Mouse (Mus musculus): Measurements from ENCODE around the gene Apoc1. TPM values are rescaled to one million over a fixed set of nuclear protein-coding genes. Genes with fewer than 3 reads are reported as not detected.
A peak's percentile ranks its signal among the peaks of the same experiment; 100 is the strongest.

The Apoc1 gene
- polyA plus RNA-seq, 1 experiment, result 1.3 TPM

DNA sequence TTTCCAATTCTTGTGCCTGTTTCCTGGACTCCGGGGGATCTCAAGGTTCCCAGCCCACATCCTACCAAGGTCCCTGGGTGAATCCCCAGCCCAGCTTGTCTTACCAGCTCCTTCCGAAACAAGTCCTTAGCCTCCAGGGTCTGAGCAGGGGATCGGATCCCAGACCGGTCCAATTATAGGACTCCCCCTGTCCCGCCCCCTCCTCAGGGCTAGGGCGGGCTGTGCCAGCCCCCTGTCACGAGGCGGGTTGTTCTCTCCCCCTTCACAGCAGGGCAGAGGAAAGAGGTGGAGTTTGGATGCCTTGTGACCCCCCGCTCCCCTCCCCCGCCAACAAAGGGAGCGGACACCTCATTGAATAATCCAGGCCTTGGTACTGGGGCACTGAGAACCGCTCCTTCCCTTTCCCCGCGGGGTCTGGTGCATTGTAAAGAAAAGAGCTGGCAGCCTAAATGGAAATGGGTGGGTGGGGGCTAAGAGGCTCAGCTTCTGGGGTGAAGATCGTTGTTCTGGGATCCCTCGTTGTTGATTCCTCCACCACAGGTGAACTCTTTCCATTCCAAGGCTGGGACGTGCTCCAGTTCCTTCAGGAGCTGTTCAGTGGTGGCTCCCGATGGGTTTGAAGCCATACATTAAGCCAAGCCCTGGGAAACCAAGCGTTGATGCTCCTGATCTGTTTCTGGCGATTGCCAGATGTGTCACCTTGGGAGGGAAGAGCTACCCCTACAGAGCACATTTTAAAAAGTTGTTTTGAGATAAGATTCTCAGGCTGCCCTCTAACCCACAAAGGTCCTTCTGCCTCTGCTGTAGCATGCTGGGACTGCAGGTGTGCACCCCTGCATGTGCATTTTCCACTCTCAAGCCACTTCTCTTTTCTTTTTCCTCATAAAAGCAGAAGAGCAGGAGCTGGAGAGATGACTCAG is 6.7 kb upstream of the Apoc1 start, which contains the start of gene Apoe:
Apoe (minus strand) TSS at position 282 of the 920 bp plus-strand sequence.
- Histone ChIP-seq H3K4me1 (ENCODE audit: control insufficient read depth, insufficient read depth, low read length) (peaks cover 4% of the 10 kb centered on the region; the same call in 1 of the 2 replicates), H3K27ac (ENCODE audit: insufficient read depth, low read length) (peak within 1 kb of the TSS; percentile 62; the same call in 1 of the 2 replicates), H3K4me3 (ENCODE audit: insufficient read depth, low read length) (peak within 1 kb of the TSS; percentile 28)
- TF ChIP-seq POLR2A (IDR thresholded peaks at IDR 0.05; ENCODE audit: extremely low read depth, insufficient read depth, low read length) (peak; percentile 83), CTCF (IDR thresholded peaks at IDR 0.05; ENCODE audit: extremely low read depth, insufficient read depth, low read length) (no peak)

DNA sequence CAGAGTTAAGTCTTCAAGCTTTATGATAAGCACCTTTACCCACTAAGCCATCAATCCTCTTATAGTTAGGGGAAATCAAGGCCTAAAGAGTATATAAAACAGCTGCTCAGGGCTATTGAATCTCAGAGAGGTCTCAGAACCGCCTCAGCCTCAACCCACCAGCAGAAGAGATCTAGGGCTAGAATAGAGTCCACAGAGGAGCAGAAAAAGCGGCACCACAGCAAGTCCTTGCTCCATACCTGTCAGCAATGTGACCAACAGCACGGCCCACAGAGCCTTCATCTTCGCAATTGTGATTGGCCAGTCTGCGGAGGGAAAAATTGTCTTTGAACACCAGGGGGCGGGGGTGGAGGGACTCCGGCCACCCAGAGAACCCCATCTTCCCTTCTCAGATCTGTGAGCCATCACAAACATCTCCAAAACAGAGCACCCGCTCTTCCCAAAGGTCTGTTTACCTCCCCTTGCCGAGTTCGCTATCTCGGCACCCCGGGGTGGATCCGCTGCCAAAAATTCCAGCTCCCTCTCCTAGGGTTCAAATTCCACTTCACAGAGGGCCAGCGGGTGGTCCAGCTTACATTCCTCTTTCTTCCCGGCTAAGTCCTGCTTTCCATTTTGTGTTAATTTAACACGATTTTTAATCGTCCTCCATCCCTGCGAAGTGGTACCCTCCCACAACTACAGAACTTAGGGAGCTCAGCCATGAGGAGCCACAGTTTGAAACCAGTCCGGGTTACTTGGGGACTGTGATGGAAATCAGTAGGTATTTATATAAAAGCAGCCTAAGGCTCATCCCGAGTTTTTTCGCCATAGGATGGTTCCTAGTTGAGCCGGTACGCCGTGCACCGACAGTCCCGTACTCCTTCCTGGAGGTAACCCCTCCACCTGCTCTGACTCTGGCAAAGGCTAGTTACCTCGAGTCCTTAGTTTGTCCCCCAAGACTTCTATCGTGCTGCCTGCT is 5.8 kb upstream of the Apoc1 start:
- TF ChIP-seq POLR2A (IDR thresholded peaks at IDR 0.05; ENCODE audit: extremely low read depth, insufficient read depth, low read length), result 0 out of 2 replicates have a peak, but pooled peaks have one; percentile 20
- TF ChIP-seq CTCF (IDR thresholded peaks at IDR 0.05; ENCODE audit: extremely low read depth, insufficient read depth, low read length), result no peak
- peaks cover 4% of the 10 kb centered on the region; the same call in 1 of the 2 replicates for H3K4me1 ChIP-seq (ENCODE audit: control insufficient read depth, insufficient read depth, low read length)
- H3K4me3 ChIP-seq (ENCODE audit: insufficient read depth, low read length), result peak overlapping the region; percentile 28
- H3K27ac ChIP-seq (ENCODE audit: insufficient read depth, low read length), result 0 out of 2 replicates have a peak overlapping the region, but pooled peaks have one; percentile 9

DNA sequence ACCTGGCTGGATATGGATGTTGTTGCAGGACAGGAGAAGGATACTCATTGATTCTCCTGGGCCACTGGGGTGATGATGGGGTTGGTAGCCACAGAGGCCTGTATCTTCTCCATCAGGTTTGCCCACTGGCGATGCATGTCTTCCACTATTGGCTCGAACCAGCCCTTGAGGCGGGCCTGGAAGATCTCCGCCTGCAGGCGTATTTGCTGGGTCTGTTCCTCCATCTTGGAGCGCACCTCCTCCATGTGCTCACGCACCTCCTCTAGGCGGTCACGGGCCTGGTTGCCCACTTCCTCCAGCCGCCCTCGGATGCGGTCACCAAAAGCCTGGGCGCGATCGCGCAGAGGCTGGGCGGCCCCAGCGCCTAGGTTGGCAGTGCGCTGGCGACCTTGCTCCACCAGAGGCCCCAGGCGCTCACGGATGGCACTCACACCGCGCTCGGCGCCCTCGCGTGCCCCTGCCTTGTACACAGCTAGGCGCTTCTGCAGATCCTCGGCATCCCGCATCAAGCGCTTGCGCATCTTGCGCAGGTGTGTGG is 3.9 kb upstream of the Apoc1 start:
- H3K4me1 ChIP-seq (ENCODE audit: control insufficient read depth, insufficient read depth, low read length), result peaks cover 4% of the 10 kb centered on the region; the same call in 1 of the 2 replicates
- H3K27ac ChIP-seq (ENCODE audit: insufficient read depth, low read length), result no peak overlapping the region
- peak overlapping the region; percentile 28; the same call in 1 of the 2 replicates for H3K4me3 ChIP-seq (ENCODE audit: insufficient read depth, low read length)
- no peak for TF ChIP-seq CTCF (IDR thresholded peaks at IDR 0.05; ENCODE audit: extremely low read depth, insufficient read depth, low read length)
- TF ChIP-seq POLR2A (IDR thresholded peaks at IDR 0.05; ENCODE audit: extremely low read depth, insufficient read depth, low read length), result no peak

DNA sequence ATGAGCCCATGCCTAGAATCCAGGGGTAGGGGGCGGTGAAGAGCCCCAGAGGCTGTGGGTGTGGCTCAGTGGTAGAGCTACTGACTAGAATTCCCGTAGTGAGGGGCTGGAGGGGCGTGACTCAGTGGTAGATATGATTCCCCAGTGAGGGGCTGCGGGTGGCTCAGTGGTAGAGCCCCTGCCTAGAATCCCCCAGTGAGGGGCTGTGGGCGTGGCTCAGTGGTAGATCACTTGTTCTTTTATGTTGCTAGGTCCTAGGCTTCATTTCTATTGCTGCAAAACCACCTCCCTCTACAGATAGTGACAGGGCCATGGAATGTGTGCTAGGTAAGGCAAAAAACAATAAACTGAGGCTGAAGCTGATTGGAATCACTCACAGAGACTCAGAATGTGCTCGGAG is 3.4 kb upstream of the Apoc1 start:
- H3K27ac ChIP-seq (ENCODE audit: insufficient read depth, low read length), result no peak overlapping the region
- H3K4me3 ChIP-seq (ENCODE audit: insufficient read depth, low read length), result peak overlapping the region; percentile 28; the same call in 1 of the 2 replicates
- peaks cover 4% of the 10 kb centered on the region; the same call in 1 of the 2 replicates for H3K4me1 ChIP-seq (ENCODE audit: control insufficient read depth, insufficient read depth, low read length)
- no peak for TF ChIP-seq POLR2A (IDR thresholded peaks at IDR 0.05; ENCODE audit: extremely low read depth, insufficient read depth, low read length)
- no peak for TF ChIP-seq CTCF (IDR thresholded peaks at IDR 0.05; ENCODE audit: extremely low read depth, insufficient read depth, low read length)

DNA sequence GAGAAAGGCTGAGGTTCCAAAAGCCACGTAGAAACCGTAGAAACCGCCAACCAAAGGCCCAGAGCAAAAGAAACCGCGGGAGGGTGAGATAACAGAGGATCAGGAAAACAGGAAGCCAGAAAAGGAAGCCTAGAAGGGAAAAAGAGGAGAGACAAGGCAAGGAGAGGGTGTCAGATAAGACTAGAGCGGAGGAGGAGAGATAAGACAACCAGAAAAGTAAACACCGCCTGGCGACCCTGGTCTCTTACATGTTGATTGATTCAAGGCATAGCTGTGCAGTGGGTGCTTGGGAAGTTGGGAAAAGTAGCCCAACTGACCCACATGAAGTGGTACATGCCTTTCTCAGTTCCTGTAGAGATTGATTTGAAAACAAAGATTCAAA is 2.7 kb upstream of the Apoc1 start:
- Histone ChIP-seq H3K4me1 (ENCODE audit: control insufficient read depth, insufficient read depth, low read length) (peaks cover 4% of the 10 kb centered on the region; the same call in 1 of the 2 replicates), H3K27ac (ENCODE audit: insufficient read depth, low read length) (no peak overlapping the region), H3K4me3 (ENCODE audit: insufficient read depth, low read length) (no peak overlapping the region)
- TF ChIP-seq CTCF (IDR thresholded peaks at IDR 0.05; ENCODE audit: extremely low read depth, insufficient read depth, low read length) (no peak), POLR2A (IDR thresholded peaks at IDR 0.05; ENCODE audit: extremely low read depth, insufficient read depth, low read length) (no peak)

DNA sequence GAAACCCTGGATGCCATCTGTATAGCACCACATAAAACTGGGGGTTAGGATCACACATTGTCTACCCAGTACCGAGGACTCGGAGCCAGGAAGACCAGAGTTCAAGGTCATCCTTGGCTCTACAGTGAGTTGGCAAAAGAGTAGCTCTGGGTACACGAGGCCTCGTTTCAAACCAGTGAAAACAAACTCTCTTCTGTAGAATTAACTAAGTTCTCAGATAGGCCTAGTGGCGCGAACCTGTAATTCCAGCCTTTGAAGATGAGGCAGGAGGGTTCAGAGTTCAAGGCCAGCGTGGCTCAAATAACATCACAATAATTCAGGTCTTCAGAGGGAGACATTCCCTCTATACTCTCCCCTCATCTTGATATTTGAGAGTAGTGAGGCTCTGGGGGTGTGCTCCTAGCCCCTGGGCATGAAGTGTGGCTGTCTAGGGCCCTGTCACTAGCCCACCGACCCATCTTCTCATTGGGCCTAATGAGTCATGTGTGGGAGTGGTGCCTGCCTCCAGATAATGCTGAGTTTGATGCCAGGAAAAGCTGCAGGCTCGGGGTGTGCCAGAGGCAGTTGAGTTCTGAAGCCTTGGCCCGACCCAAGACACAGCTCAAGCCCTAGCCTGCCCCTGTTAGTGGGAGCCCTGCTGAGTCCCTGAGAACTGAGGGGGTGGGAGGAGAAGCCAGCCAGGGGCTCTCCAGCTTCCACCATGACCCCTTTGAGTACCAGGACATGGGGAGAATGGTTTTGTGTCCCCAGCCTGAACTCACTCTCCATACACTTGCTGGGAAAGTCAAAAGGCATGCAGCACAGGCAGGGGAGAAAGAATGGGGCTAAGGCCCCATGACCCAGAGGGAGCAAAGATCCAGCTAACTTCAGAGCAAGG is 2.1 kb upstream of the Apoc1 start:
- H3K27ac ChIP-seq (ENCODE audit: insufficient read depth, low read length), result peak overlapping the region; percentile 57; the same call in 1 of the 2 replicates
- no peak overlapping the region for H3K4me3 ChIP-seq (ENCODE audit: insufficient read depth, low read length)
- H3K4me1 ChIP-seq (ENCODE audit: control insufficient read depth, insufficient read depth, low read length), result peaks cover 4% of the 10 kb centered on the region; the same call in 1 of the 2 replicates
- TF ChIP-seq POLR2A (IDR thresholded peaks at IDR 0.05; ENCODE audit: extremely low read depth, insufficient read depth, low read length), result no peak
- TF ChIP-seq CTCF (IDR thresholded peaks at IDR 0.05; ENCODE audit: extremely low read depth, insufficient read depth, low read length), result no peak

DNA sequence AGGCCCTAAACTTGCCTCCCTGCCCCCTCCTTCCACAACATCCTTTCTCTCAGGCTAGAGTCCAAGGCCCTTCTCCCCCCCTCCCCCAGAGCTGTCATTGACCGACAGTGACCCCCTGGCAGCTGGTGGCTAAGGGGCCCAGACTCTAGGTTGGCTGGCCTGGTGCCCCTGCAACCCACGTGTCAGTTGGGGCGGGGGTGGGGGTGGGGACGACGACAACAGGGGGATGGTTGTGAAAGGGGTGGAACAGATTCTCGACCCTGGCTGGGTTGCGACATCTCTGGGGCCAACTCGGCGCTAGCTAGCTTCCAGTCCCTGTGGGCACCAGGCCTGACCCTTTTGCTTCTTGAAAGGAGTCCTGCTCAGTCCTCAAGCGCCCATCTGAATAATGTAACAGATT is 961 bp upstream of the Apoc1 start:
- no peak for TF ChIP-seq POLR2A (IDR thresholded peaks at IDR 0.05; ENCODE audit: extremely low read depth, insufficient read depth, low read length)
- no peak for TF ChIP-seq CTCF (IDR thresholded peaks at IDR 0.05; ENCODE audit: extremely low read depth, insufficient read depth, low read length)
- Histone ChIP-seq H3K4me3 (ENCODE audit: insufficient read depth, low read length) (no peak overlapping the region), H3K4me1 (ENCODE audit: control insufficient read depth, insufficient read depth, low read length) (no peaks in the 10 kb centered on the region), H3K27ac (ENCODE audit: insufficient read depth, low read length) (no peak overlapping the region)

DNA sequence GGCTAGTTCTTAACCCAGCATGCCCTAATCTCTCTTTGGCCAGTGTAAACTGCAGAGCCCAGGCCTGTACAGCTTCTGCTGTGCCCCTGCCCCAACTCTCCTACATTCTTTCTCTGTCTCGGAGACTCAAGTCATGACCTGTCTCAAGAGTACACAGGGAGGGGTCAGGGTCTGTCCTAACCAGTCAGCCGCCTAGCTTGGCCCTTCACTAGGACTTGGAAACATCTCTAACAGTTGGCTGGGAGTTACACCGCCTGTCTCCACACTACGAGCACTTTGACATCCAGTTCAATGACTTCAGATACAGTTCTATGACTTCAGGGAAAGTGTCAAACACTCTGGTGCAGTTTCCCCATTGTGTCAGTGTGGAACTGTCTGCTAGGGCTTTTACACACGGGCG is 1.0 kb downstream of the Apoc1 start:
- TF ChIP-seq CTCF (IDR thresholded peaks at IDR 0.05; ENCODE audit: extremely low read depth, insufficient read depth, low read length) (no peak), POLR2A (IDR thresholded peaks at IDR 0.05; ENCODE audit: extremely low read depth, insufficient read depth, low read length) (no peak)
- H3K4me1 ChIP-seq (ENCODE audit: control insufficient read depth, insufficient read depth, low read length), result no peaks in the 10 kb centered on the region
- no peak overlapping the region for H3K27ac ChIP-seq (ENCODE audit: insufficient read depth, low read length)
- H3K4me3 ChIP-seq (ENCODE audit: insufficient read depth, low read length), result no peak overlapping the region
